Mouse (Mus musculus) ES-Bruce4 (cell line): ENCODE data around the gene Gm43064.

Experiments used
- CTCF ChIP-seq: IDR thresholded peaks from one replicate; pipeline ENCODE4 v1.8.1; 2011; ENCODE audit warnings: low read depth, low read length
- EP300 ChIP-seq: IDR thresholded peaks from 2 replicates; pipeline ENCODE4 v1.6.1; 2011; ENCODE audit warnings: low read depth, low read length; ENCODE audit not compliant: insufficient read depth
- POLR2A ChIP-seq: IDR thresholded peaks from one replicate; pipeline ENCODE4 v1.8.1; 2011; ENCODE audit warnings: low read length; ENCODE audit not compliant: insufficient read depth

DNA sequence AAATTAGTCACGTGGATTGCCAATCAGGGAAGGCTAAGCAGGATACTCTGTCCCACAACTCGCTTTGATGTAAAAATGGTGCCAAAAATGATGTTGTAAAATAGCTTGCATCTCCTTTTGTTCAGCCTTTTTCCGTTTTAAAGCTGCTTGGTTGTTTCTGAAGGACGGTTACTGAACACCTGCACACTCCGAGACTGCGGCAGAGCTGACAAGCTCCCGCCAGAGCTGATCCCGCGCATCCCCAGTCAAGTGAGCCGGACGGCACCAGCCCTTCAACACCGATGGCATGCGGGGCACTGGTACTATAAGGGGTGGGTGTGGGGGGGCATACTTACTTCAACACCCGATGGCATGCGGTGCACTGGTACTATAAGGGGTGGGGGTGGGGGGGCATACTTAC lies 35.4 kb upstream of the Gm43064 start:
- TF ChIP-seq CTCF = no peak
- no peak for TF ChIP-seq POLR2A
- no peak for TF ChIP-seq EP300
